Mouse (Mus musculus) heart, adult 2 months (tissue): ENCODE results near the gene Grin2c.

Experiments used
- CTCF ChIP-seq: fragments of 200-600 bp; IDR thresholded peaks from 2 replicates; pipeline ENCODE4 v1.8.1; 2022; ENCODE audit warnings: antibody characterized with exemption, mild to moderate bottlenecking, moderate library complexity
- EP300 ChIP-seq: fragments of 200-500 bp; IDR thresholded peaks from 2 replicates; pipeline ENCODE4 v1.6.1; 2011; ENCODE audit warnings: low read depth, low read length, control low read depth; ENCODE audit not compliant: insufficient read depth
- POLR2A ChIP-seq: fragments of 200-500 bp; IDR thresholded peaks from 2 replicates; pipeline ENCODE4 v1.6.1; 2011; ENCODE audit warnings: mild to moderate bottlenecking, low read depth, low read length, control low read depth; ENCODE audit not compliant: insufficient read depth

DNA sequence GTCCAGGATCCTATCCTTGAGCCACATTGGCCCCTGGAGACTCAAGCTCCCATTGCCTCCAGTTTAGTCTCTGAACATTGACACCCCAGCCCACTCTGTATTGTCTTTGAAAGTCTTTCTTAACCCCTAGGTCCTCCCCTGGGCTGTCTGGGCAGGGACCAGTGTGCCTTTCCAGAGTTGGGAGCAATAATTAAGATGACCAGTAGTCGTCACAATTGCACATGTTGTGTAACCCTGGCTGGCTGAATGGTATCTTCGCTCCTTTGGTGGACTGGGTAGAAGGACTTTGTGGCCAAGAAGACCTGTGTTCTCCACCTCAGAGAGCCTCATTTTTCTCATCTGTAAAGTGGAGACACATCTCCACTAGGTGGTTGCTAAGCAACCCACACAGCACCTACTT, 47.2 kb upstream of the Grin2c start:
- peak; percentile 50 for TF ChIP-seq CTCF
- TF ChIP-seq EP300, result no peak
- TF ChIP-seq POLR2A, result no peak
